In the genomic region with DNA sequence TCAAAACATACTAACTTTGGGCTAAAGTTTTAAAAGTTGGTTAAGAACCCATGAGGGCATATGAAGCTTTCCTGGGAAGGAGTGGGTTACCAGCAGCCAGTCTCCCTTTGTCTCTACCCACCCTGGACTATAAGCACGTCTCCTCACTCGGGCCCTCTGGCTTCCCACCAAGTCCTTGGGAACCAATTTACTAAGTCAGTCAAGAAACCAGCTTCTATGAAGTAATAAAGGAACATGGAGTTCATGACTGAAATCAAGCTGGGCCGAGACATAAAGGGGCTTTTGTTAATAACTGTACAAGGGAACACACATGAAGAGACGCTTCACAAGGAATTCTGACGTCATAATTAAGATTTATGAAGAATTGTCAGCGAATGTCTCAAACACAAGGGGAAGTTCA, we compare ENCODE assay signal across 16 mouse cellular contexts. TPM values are rescaled to one million over a fixed set of nuclear protein-coding genes. Genes with fewer than 3 reads are reported as not detected.
DNase-seq lines count a peak whose midpoint lies in the region; ATAC-seq and TF ChIP-seq lines count a peak whose summit lies in the region.
"Had no signal": no experiment of that assay in that cellular context is flagged by ENCODE, and none has a peak within 500 bp of the region (broad histone marks: within the 10 kb centered on the region; RNA-seq: fewer than 3 reads in every experiment).

No protein-coding gene starts in this region.

- H3K9me3 ChIP-seq in embryonic facial prominence, embryonic 15.5 days (replicated peaks): no peaks in the 10 kb centered on the region
- no peaks in the 10 kb centered on the region for H3K9me3 ChIP-seq in limb, embryonic 14.5 days (ENCODE audit: control insufficient read depth, low read length)

- no peak for TF ChIP-seq POLR2A in heart, adult 2 months (IDR thresholded peaks at IDR 0.05; ENCODE audit: insufficient read depth, low read depth, low read length)
- no peak for TF ChIP-seq POLR2A in limb, embryonic 14.5 days (IDR thresholded peaks at IDR 0.05; ENCODE audit: borderline replicate concordance, extremely low read depth, insufficient read depth, insufficient read length)

- H3K79me2 ChIP-seq in heart, adult 2 months (replicated peaks; ENCODE audit: control insufficient read depth, insufficient read depth, low read length): peaks cover 16% of the 10 kb centered on the region

- no peak for TF ChIP-seq EP300 in heart, adult 2 months (IDR thresholded peaks at IDR 0.05; ENCODE audit: insufficient read depth, low read depth, low read length)

- no peak for DNase-seq in heart, adult 2 months
- no peak for DNase-seq in heart, adult 18-20 months
- DNase-seq in left cerebral cortex, postnatal 4 days: peak; percentile 45
- DNase-seq in left cerebral cortex, postnatal 36 days (ENCODE audit: low spot score in 2 of 2): no peak
- DNase-seq in limb, embryonic 14.5 days (ENCODE audit: low spot score): peak; percentile 42
- no peak for DNase-seq in right cerebral cortex, postnatal 14 days
- no peak for DNase-seq in T-cell, adult 2 months (ENCODE audit: low spot score)
- DNase-seq: adrenal gland, postnatal 36 days; cerebellum, adult 11 months; kidney, adult 9 months; lung, adult 2 months had no signal

- peaks cover 41% of the 10 kb centered on the region for H3K36me3 ChIP-seq in heart, adult 2 months (ENCODE audit: control insufficient read depth, insufficient read depth, low read length)
- no peaks in the 10 kb centered on the region for H3K36me3 ChIP-seq in embryonic facial prominence, embryonic 15.5 days
- H3K36me3 ChIP-seq in limb, embryonic 14.5 days (ENCODE audit: control insufficient read depth, insufficient read depth, low read length): no peaks in the 10 kb centered on the region

- no peaks in the 10 kb centered on the region for H3K27me3 ChIP-seq in heart, adult 2 months (ENCODE audit: control insufficient read depth, insufficient read depth, low read length)
- no peaks in the 10 kb centered on the region for H3K27me3 ChIP-seq in embryonic facial prominence, embryonic 15.5 days
- H3K27me3 ChIP-seq in limb, embryonic 14.5 days (ENCODE audit: control insufficient read depth, insufficient read depth, low read length): no peaks in the 10 kb centered on the region
- H3K27me3 ChIP-seq: Patski had no signal

- 58% methylated on average over 6 of the region's 6 CpGs for WGBS in heart, adult 2 months
- 63% methylated on average over 6 of the region's 6 CpGs for WGBS in embryonic facial prominence, embryonic 15.5 days
- WGBS in limb, embryonic 14.5 days: 43% methylated on average over 6 of the region's 6 CpGs

- no peak overlapping the region for H3K9ac ChIP-seq in heart, adult 2 months (ENCODE audit: low read depth, low read length)
- no peak overlapping the region for H3K9ac ChIP-seq in embryonic facial prominence, embryonic 15.5 days
- no peak overlapping the region for H3K9ac ChIP-seq in limb, embryonic 14.5 days (ENCODE audit: low read depth, low read length, severe bottlenecking)

- peaks cover 22% of the 10 kb centered on the region for H3K4me1 ChIP-seq in heart, adult 2 months (ENCODE audit: control insufficient read depth, insufficient read depth, low read length)
- H3K4me1 ChIP-seq in embryonic facial prominence, embryonic 15.5 days: peaks cover 11% of the 10 kb centered on the region; the same call in 1 of the 2 replicates
- H3K4me1 ChIP-seq in limb, embryonic 14.5 days (ENCODE audit: control insufficient read depth, insufficient read depth, low read length): peaks cover 28% of the 10 kb centered on the region

- no peak for ATAC-seq in embryonic facial prominence, embryonic 15.5 days (ENCODE audit: insufficient number of reproducible peaks, low FRiP score, low TSS enrichment, low read depth)
- ATAC-seq in limb, embryonic 14.5 days (ENCODE audit: low FRiP score, low read depth): 0 out of 2 replicates have a peak, but pooled peaks have one; percentile 21
- ATAC-seq: CD4-positive, CD25-positive, alpha-beta regulatory T cell, adult 4 months; Patski had no signal

- H3K4me2 ChIP-seq in embryonic facial prominence, embryonic 15.5 days (replicated peaks): no peak overlapping the region
- H3K4me2 ChIP-seq in limb, embryonic 14.5 days (replicated peaks; ENCODE audit: low read depth, low read length, severe bottlenecking): no peak overlapping the region

- TF ChIP-seq CTCF in heart, adult 2 months (IDR thresholded peaks at IDR 0.05): no peak

- H3K27ac ChIP-seq in heart, adult 2 months: peak overlapping the region; percentile 44; the same call in 1 of the 2 replicates
- H3K27ac ChIP-seq in embryonic facial prominence, embryonic 15.5 days (replicated peaks): 0 out of 2 replicates have a peak overlapping the region, but pooled peaks have one; percentile 7
- H3K27ac ChIP-seq in limb, embryonic 14.5 days (replicated peaks; ENCODE audit: low read depth, low read length): peak overlapping the region; percentile 22; the same call in 1 of the 2 replicates

- H3K4me3 ChIP-seq in heart, adult 2 months: no peak overlapping the region
- no peak overlapping the region for H3K4me3 ChIP-seq in embryonic facial prominence, embryonic 15.5 days (replicated peaks)
- H3K4me3 ChIP-seq in limb, embryonic 14.5 days (replicated peaks; ENCODE audit: low read length): no peak overlapping the region

- intact Hi-C loops in heart, adult 2 months (cut with DNase I): no loop called here
- intact Hi-C loops in left cerebral cortex, postnatal 4 days (cut with DNase I): no loop called here
- intact Hi-C loops in left cerebral cortex, postnatal 36 days (cut with DNase I): no loop called here

RNA-seq across cellular contexts. Expression of gene Wwtr1, which starts 41.3 kb away (rescaled TPM):
- total RNA-seq in heart, adult 2 months (2021): 10 to 100 TPM; 46.5 to 49.1 TPM
- polyA plus RNA-seq in heart, adult 2 months (2012; rRNA removed): 28.2 and 40.6 TPM in 2 replicates
- 10 to 100 TPM; 39.4 to 47.3 TPM for total RNA-seq in heart, adult 18-20 months (2021)
- total RNA-seq in left cerebral cortex, postnatal 4 days (2021): 10 to 100 TPM; 18.2 to 21.6 TPM
- total RNA-seq in left cerebral cortex, postnatal 36 days (2021): 10 to 100 TPM; 12.9 to 13.9 TPM
- polyA plus RNA-seq in embryonic facial prominence, embryonic 15.5 days (2015; fragmentation: Nextera tagmentation; extraction: Ambion mirVana): 32.1 and 37.2 TPM in 2 replicates
- polyA plus RNA-seq in limb, embryonic 14.5 days (2012; rRNA removed): 54.2 and 57.9 TPM in 2 replicates
- polyA plus RNA-seq in limb, embryonic 14.5 days (2014; fragmentation: Nextera tagmentation; extraction: Ambion mirVana): 34.5 and 34.6 TPM in 2 replicates
- total RNA-seq: common myeloid progenitor, adult 5-6 weeks; megakaryocyte-erythroid progenitor cell, adult 5-6 weeks had no signal
- polyA plus RNA-seq: CD4-positive, CD25-positive, alpha-beta regulatory T cell, adult 4 months had no signal

Comparison
In these comparisons a context has a peak if more than half of its experiments do, and no peak if none do; other contexts are left out.
1. DNase-seq: peak in left cerebral cortex, postnatal 4 days (single experiment) and limb, embryonic 14.5 days (single experiment); none in heart, adult 2 months (0 of 2), heart, adult 18-20 months (0 of 2), left cerebral cortex, postnatal 36 days (0 of 2), right cerebral cortex, postnatal 14 days (single experiment) and T-cell, adult 2 months (single experiment).
2. Peak in every context shown above with its lines, with median percentiles within 50 percentile points of each other: H3K27ac ChIP-seq.